Mouse (Mus musculus): ENCODE data around the gene Itpa. TPM values are rescaled to one million over a fixed set of nuclear protein-coding genes. Genes with fewer than 3 reads are reported as not detected.

Itpa gene
- 96.6 and 106 TPM in 2 replicates for polyA plus RNA-seq (2012; rRNA removed)

DNA sequence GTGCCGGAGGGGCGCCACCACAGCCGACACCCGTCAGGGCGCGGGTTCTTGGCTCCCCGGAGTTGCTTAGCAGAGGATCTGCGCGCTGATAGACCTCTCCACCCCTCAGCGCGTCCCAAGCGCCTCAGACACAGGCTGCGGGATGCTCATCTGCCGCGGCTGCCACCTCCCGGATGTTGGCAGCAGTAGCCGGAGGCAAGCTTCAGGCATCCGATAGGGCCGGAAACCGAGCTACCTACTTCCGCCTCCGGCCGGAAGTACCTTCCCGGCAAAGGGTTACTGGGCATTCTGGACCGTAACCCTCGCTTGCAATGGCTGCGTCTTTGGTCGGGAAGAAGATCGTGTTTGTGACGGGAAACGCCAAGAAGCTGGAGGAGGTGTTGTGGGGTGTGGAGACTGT lies at the start of gene Itpa:
Gene Itpa, plus strand, starts transcription at position 52 of the 400 bp plus-strand sequence.

GRCm38 (mm10) chr2:130629839-130630203 lies 37.6 kb upstream of the Itpa start, which contains the start of the genes Fastkd5 and Ubox5:
Gene Fastkd5, minus strand, starts transcription at chr2:130630027.
Gene Ubox5, minus strand, starts transcription at chr2:130630038.

DNA sequence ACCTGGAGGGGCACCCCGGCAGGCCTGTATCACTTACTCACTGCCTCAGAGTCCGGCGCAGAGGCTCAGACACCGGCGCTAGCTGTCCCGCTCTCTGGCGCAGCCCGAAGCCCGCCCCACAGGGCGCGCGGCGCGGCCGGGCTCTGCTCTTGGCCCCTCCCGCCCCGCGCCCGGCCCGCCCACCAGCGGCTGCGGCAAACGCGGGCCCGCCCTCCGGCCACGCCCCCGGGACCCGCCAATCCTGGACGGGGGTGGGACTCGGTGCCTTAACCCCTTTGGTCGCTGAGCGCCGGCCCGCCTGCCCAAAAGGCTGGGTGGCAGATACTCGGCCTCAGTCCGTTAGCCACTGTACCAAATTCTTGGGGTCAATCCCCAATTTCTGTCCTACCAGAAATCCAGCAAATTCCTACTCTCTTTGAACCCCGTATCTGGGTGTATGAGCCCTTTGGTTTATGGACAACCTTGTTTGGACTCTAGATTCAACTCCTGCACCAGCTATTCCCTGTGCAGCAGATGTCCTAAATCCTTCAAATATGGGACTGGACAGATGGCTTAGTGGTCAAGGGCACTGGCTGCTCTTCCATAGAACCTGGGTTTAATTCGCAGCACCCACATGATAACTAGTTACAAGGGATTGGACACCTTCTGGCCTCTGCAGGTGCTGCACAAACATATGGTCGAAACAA lies 24.6 kb upstream of the Itpa start, which contains the start of gene Lzts3:
Gene Lzts3, minus strand, starts transcription at position 120 of the 686 bp plus-strand sequence.

DNA sequence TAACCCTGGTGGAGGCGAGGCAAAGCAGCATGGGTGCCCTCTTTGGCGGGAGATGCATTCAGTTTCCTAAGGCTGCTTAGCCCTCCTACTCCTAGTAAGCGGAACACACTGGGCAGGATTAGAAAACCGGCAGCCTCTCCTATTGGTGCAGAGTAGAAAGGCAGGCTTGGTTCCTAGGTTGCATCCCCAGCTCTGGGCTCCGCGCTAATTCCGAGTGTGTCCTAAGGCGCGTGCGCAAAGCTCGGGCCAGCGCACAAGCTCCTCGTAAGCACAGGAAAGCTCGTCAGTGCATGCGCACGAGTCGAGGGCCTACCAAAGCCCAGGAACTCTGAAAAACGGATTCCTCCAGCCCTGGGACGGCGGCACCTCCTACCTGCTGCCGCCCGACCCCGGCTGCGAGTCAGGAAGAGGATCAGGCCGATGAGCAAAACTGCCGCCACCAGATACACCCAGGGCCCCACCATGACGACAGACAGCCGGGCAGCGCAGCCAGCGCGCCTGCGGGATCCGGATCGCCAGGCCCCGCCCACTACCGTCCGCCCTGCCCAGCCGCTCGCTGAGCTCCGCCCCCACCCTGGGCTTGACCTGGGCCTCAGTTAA lies 3.2 kb upstream of the Itpa start, which contains the start of gene Ddrgk1:
Gene Ddrgk1, minus strand, starts transcription at position 558 of the 600 bp plus-strand sequence.

DNA sequence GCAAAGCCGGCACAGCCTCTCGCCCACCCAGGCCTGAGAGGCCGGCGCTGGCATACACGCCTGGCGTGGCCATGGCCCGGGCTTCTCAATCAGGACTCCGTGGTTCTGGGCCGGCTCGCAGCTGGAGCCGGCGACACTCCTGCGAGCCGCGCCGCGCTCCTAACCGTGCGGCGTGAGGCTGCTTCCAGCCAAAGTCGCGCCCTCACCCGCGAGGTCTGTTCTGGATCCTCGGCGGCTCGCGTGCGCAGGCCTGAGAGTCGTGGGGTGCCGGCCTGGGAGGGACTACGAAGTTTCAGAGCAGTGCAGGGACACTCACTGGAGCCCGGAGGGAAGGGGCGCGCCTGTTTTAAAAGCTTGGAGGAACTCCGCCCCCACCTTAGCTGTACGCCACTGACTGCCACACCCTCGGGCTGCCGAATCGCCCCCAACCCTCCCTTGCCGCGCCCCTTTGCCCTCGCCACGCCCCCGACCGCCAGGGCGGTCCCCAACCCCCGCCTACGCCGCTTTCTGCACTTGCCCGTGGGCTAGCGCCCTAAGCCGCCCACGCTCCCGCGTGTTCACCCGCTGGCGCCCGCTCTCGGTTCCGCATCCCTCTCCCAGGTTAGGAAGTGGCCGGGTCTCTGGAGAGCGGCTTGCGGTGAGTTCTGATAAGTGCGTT lies 29.9 kb downstream of the Itpa start, which contains the start of gene Slc4a11:
Gene Slc4a11, minus strand, starts transcription at position 367 of the 658 bp plus-strand sequence.

Other genes with a start within 250 kb of the Itpa start
- 139 TPM in 2 replicates for gene Vps16, start 243.3 kb upstream of the Itpa start, polyA plus RNA-seq (2012; rRNA removed)
- 28.2 and 29.6 TPM in 2 replicates for gene Pced1a, start 242.9 kb upstream of the Itpa start, polyA plus RNA-seq (2012; rRNA removed)
- gene Ptpra, start 217.3 kb upstream of the Itpa start, polyA plus RNA-seq (2012; rRNA removed), result 154 and 156 TPM in 2 replicates
- 76.3 and 83.1 TPM in 2 replicates for gene Mrps26, start 103.9 kb upstream of the Itpa start, polyA plus RNA-seq (2012; rRNA removed)
- 4.0 and 4.2 TPM in 2 replicates for gene Oxt, start 91.4 kb upstream of the Itpa start, polyA plus RNA-seq (2012; rRNA removed)
- gene Avp, start 85.1 kb upstream of the Itpa start, polyA plus RNA-seq (2012; rRNA removed), result 40.9 and 60.2 TPM in 2 replicates
- 4.5 and 4.9 TPM in 2 replicates for gene Fastkd5, start 37.6 kb upstream of the Itpa start, polyA plus RNA-seq (2012; rRNA removed)
- 8.1 and 8.2 TPM in 2 replicates for gene Ubox5, start 37.6 kb upstream of the Itpa start, polyA plus RNA-seq (2012; rRNA removed)
- 38.5 and 38.8 TPM in 2 replicates for gene Lzts3, start 24.8 kb upstream of the Itpa start, polyA plus RNA-seq (2012; rRNA removed)
- gene Ddrgk1, start 3.0 kb upstream of the Itpa start, polyA plus RNA-seq (2012; rRNA removed), result 56.4 and 63.3 TPM in 2 replicates
- 1.0 and 1.1 TPM in 2 replicates for gene Slc4a11, start 29.9 kb downstream of the Itpa start, polyA plus RNA-seq (2012; rRNA removed)
- 75.5 and 79.2 TPM in 2 replicates for gene 4930402H24Rik, start 238.8 kb downstream of the Itpa start, polyA plus RNA-seq (2012; rRNA removed)
- 37.4 TPM in 2 replicates for gene Atrn, start 238.9 kb downstream of the Itpa start, polyA plus RNA-seq (2012; rRNA removed)

All from central nervous system, embryonic 18 days (tissue).